Mouse (Mus musculus): Measurements from ENCODE around the gene Mrap.

Gene Mrap

GRCm38 (mm10) chr16:90753386-90753941 lies 15.5 kb downstream of the Mrap start:
- no peak for DNase-seq (ENCODE audit: low read depth, low spot score)

- DNase-seq (ENCODE audit: low read depth, low spot score): no peak
These were observed 21.3 kb downstream of the Mrap start for GRCm38 (mm10) chr16:90759335-90759734.

GRCm38 (mm10) chr16:90760515-90760914 lies 22.5 kb downstream of the Mrap start:
- DNase-seq (ENCODE audit: low read depth, low spot score): no peak

GRCm38 (mm10) chr16:90765195-90765877 lies 27.3 kb downstream of the Mrap start:
- DNase-seq (ENCODE audit: low read depth, low spot score): peak; percentile 86

- no peak for DNase-seq (ENCODE audit: low read depth, low spot score)
These were observed 29.0 kb downstream of the Mrap start for GRCm38 (mm10) chr16:90766919-90767454.

- DNase-seq (ENCODE audit: low read depth, low spot score): no peak
These were observed 36.2 kb downstream of the Mrap start for GRCm38 (mm10) chr16:90774216-90774615.

GRCm38 (mm10) chr16:90774646-90775045 lies 36.6 kb downstream of the Mrap start:
- no peak for DNase-seq (ENCODE audit: low read depth, low spot score)

- peak; percentile 32 for DNase-seq (ENCODE audit: low read depth, low spot score)
These were observed 38.0 kb downstream of the Mrap start for GRCm38 (mm10) chr16:90775946-90776520.

GRCm38 (mm10) chr16:90779783-90780182 lies 41.8 kb downstream of the Mrap start:
- no peak for DNase-seq (ENCODE audit: low read depth, low spot score)

- no peak for DNase-seq (ENCODE audit: low read depth, low spot score)
These were observed 45.3 kb downstream of the Mrap start for GRCm38 (mm10) chr16:90783302-90783701.

GRCm38 (mm10) chr16:90785257-90785656 lies 47.2 kb downstream of the Mrap start:
- DNase-seq (ENCODE audit: low read depth, low spot score): no peak

GRCm38 (mm10) chr16:90788580-90788979 lies 50.6 kb downstream of the Mrap start:
- DNase-seq (ENCODE audit: low read depth, low spot score): no peak

- no peak for DNase-seq (ENCODE audit: low read depth, low spot score)
These were observed 52.9 kb downstream of the Mrap start for GRCm38 (mm10) chr16:90790946-90791345.

- DNase-seq (ENCODE audit: low read depth, low spot score): no peak
These were observed 54.1 kb downstream of the Mrap start for GRCm38 (mm10) chr16:90792066-90792465.

- no peak for DNase-seq (ENCODE audit: low read depth, low spot score)
These were observed 54.5 kb downstream of the Mrap start for GRCm38 (mm10) chr16:90792500-90792899.

- no peak for DNase-seq (ENCODE audit: low read depth, low spot score)
These were observed 56.7 kb downstream of the Mrap start for GRCm38 (mm10) chr16:90794708-90795107.

GRCm38 (mm10) chr16:90798446-90798845 lies 60.4 kb downstream of the Mrap start:
- DNase-seq (ENCODE audit: low read depth, low spot score): no peak

- DNase-seq (ENCODE audit: low read depth, low spot score): no peak
These were observed 60.8 kb downstream of the Mrap start for GRCm38 (mm10) chr16:90798848-90799247.
